Mouse (Mus musculus): ENCODE results near the gene Erlec1. TPM values are rescaled to one million over a fixed set of nuclear protein-coding genes. Genes with fewer than 3 reads are reported as not detected.

The Erlec1 gene
- 10 to 100 TPM; 25.7 to 35.3 TPM for total RNA-seq (2021)
- long read RNA-seq, experiment 1, transcript Erlec1-201 (14 exons, 2,532 nt), result major isoform, 12 of 21 reads
- long read RNA-seq, experiment 1, partial matches to known transcripts, result 2 of 21 reads
- long read RNA-seq, experiment 1, other reads (novel, unspliced or antisense), result 7 of 21 reads
- long read RNA-seq, experiment 2, transcript Erlec1-201 (14 exons, 2,532 nt), result major isoform, 8 of 15 reads
- long read RNA-seq, experiment 2, partial matches to known transcripts, result 5 of 15 reads
- long read RNA-seq, experiment 2, other reads (novel, unspliced or antisense), result 2 of 15 reads

DNA sequence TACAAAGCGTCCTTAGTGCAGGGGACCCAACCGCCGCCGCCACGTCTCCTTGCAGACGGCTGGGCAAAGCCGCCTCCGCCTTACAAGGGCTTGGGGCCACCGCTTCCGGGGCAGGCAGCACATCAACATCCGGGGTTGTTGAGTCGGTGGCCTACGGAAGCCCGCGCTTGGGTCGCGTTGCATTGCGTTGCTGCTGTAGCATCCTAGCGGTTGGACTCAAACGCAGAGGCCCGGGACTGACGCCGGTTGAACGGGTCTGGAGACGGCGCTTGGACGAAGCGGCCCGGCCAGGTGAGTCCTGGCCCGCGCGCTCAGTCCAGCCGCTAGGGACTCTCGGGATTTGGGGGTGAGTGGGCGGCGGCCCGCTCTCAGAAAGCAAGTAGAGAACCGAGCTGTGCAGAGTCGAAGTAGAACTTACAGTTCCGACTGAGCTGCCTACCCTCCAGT is at the start of gene Erlec1:
TSS of gene Erlec1 (minus strand) at position 57 of the 447 bp plus-strand sequence.
- H3K27ac ChIP-seq, result peak within 1 kb of the TSS; percentile 91
- DNase-seq, result peak; percentile 92
- intact Hi-C loops (cut with DNase I), result loop anchor here (5.0 kb wide), 1 partner anchor 33 kb away; the partner anchor contains the start of gene Chac2
- H3K4me3 ChIP-seq, result peak within 1 kb of the TSS; percentile 96
- TF ChIP-seq CTCF (IDR thresholded peaks at IDR 0.05), result peak; percentile 37

DNA sequence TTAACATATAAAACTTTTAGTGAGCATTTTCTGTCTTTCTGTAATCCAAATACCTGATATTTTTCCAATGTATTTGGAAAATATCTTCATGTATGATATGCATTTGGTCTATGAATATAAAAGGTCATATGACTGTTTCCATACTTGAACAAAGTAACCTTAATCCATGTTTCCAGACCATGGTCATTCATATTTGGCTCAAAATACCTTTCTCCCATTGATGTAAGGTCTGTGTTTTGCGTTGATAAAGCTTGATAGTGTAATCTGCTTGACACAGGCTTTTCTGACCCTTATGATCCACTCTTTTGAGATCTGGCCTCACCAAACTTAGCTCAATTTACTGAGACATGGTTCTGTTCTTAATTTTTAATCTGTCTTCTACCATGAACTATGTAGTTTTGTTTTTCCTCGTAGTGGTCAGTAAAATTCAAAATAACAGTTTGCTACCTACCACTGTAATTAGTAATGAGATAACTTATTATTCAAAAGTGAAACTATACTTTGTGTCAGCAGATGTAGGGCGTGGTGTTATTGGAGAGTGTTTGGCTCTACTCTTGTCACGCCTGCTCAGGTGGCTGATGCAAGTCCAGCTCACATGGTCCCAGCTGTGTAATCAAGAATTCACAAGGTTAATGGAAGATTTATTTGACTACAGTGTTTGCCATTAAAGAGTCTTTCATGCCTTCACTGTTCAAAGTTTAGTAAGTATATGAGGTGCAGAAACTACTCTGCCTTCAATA is 47.2 kb upstream of the Erlec1 start:
- no peak for TF ChIP-seq CTCF (IDR thresholded peaks at IDR 0.05)
- DNase-seq, result peak; percentile 21
- no peak overlapping the region for H3K27ac ChIP-seq

DNA sequence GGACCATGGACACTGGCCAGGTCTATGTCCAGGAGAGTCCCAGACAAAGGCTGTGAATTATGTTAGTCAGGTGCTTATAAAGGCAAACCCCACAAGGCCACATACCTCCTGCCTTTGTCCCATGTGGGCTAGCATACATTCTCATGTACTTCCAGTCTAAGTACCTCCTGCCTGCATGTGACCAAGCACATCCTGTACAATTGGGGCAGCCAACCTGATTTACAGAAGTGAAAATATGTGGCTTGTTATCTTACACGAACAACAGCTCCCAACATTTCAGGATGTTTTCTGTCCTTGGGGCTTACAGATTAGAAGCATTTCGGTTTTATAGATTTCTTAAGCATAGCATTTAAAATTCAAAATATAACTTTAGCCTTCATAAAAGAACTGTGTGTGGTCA is 45.9 kb upstream of the Erlec1 start:
- no peak for TF ChIP-seq CTCF (IDR thresholded peaks at IDR 0.05)
- no peak for DNase-seq
- intact Hi-C loops (cut with DNase I), result no loop called here
- no peak overlapping the region for H3K27ac ChIP-seq
- H3K4me3 ChIP-seq, result no peak overlapping the region

More for the DNA sequence above, 47.2 kb upstream of the Erlec1 start:
- intact Hi-C loops (cut with DNase I), result no loop called here
- no peak overlapping the region for H3K4me3 ChIP-seq

GRCm38 (mm10) chr11:30998704-30999103 is 44.6 kb upstream of the Erlec1 start:
- intact Hi-C loops (cut with DNase I), result no loop called here
- no peak for DNase-seq
- no peak for TF ChIP-seq CTCF (IDR thresholded peaks at IDR 0.05)
- H3K27ac ChIP-seq, result no peak overlapping the region
- H3K4me3 ChIP-seq, result no peak overlapping the region

DNA sequence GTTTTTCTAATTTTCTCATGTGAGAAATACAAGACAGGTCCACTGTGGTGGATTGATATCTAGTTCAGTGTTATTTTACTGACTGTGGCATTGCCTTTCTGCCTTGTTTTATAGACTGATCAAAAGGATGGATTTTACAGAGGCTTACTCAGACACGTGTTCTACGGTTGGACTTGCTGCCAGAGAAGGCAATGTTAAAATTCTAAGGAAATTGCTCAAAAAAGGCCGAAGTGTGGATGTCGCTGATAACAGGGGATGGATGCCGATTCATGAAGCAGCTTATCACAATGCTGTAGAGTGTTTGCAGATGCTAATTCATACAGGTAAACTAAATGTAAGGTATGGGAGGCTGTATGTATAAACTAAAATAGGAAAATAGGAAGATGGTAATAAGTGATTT is 44.1 kb upstream of the Erlec1 start:
- no peak for DNase-seq
- Histone ChIP-seq H3K4me3 (no peak overlapping the region), H3K27ac (no peak overlapping the region)
- no peak for TF ChIP-seq CTCF (IDR thresholded peaks at IDR 0.05)
- intact Hi-C loops (cut with DNase I), result no loop called here

DNA sequence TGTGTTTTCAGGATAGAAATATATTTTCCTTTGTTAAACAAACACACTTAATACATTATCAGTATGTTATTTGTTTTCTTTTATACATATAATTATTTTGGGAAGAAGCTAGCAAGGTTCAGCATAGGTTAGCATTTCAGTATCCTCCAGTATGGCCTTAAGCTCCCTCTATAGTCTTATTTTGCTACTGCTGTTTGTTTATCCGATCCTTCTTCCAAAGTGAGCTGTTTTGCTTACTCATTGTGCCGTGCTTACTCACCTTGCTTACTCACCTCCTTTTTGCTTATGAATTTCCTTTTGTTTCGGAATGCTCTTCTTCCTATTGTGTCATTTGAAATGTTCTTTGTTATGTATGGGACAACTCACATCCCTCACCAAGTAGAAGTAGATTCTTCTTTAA is 42.5 kb upstream of the Erlec1 start:
- no peak for TF ChIP-seq CTCF (IDR thresholded peaks at IDR 0.05)
- H3K4me3 ChIP-seq, result no peak overlapping the region
- intact Hi-C loops (cut with DNase I), result no loop called here
- no peak for DNase-seq
- H3K27ac ChIP-seq, result no peak overlapping the region

- Histone ChIP-seq H3K27ac (peak overlapping the region; percentile 94), H3K4me3 (peak overlapping the region; percentile 81)
- no peak for DNase-seq
- intact Hi-C loops (cut with DNase I), result loop anchor here (5.0 kb wide), 1 partner anchor 34 kb away; the partner anchor contains the start of gene Erlec1
- TF ChIP-seq CTCF (IDR thresholded peaks at IDR 0.05), result no peak
Measured at GRCm38 (mm10) chr11:30986625-30987017, 32.5 kb upstream of the Erlec1 start.

DNA sequence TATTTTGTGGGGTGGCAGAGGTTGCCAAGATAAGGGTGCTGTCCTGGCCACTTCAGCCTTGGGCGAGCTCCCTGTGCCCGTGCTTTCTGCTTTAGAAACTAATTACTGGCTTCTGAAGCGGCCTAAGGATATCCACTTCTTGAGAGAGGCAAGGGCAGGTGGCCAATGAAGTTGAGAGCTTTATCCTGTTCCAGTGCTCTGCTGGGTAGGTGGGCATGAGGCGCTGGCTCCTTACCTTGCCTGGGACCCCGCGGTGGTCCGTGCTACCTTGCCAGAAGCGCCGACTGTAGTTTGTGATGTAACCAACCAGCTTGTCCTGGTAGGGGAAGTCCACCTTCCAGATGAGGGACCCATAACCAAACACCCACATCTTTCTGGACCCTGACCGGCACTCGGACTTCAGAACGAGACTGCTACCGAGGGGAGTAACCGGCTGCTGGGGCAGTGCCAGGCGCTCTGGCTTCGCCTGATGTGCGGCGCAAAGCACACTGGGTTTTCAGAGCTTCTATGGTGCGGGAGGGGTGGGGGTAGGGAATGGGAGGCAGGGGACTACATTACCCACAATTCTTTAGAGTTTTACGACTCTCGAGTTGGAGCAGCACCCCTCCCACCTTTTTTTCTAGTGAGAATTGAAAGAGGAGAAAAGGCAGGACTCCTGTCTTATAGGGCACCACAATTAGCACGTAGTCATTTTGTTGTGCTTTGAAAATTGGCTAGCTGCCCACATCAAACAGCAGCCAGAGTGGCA is 31.9 kb upstream of the Erlec1 start, which contains the start of gene Chac2:
TSS of gene Chac2 (minus strand) at position 474 of the 748 bp plus-strand sequence.
- H3K27ac ChIP-seq, result peak within 1 kb of the TSS; percentile 94
- TF ChIP-seq CTCF (IDR thresholded peaks at IDR 0.05), result no peak
- DNase-seq, result peak; percentile 95
- intact Hi-C loops (cut with DNase I), result loop anchor here (5.0 kb wide), 1 partner anchor 34 kb away; the partner anchor contains the start of gene Erlec1
- H3K4me3 ChIP-seq, result peak within 1 kb of the TSS; percentile 81

DNA sequence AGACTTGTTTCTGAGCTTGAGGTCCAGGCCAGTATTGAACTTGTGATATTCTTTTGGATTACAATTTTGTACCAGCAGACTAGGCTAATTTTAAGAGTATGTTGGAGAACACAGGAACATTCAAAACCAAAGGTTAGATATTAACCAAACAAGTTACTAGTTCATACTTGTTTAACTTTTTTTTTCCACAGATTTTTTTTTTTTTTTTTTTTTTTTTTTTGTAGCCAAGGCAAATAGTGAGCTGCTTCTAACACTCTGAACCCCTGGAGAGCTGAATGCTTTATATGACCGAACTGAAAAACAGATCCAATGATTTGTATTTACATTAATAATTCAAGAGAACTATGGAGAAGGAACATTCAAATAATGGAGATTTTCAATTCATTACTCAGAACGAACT is 31.1 kb upstream of the Erlec1 start:
- Histone ChIP-seq H3K4me3 (peak overlapping the region; percentile 81), H3K27ac (peak overlapping the region; percentile 94)
- TF ChIP-seq CTCF (IDR thresholded peaks at IDR 0.05), result no peak
- DNase-seq, result no peak
- intact Hi-C loops (cut with DNase I), result loop anchor here (5.0 kb wide), 1 partner anchor 33 kb away; the partner anchor contains the start of gene Erlec1

GRCm38 (mm10) chr11:30953469-30954154 is 523 bp downstream of the Erlec1 start:
- Histone ChIP-seq H3K27ac (peak overlapping the region; percentile 91), H3K4me3 (peak overlapping the region; percentile 96)
- TF ChIP-seq CTCF (IDR thresholded peaks at IDR 0.05), result no peak
- intact Hi-C loops (cut with DNase I), result loop anchor here (5.0 kb wide), 1 partner anchor 34 kb away; the partner anchor contains the start of gene Chac2
- peak; percentile 61 for DNase-seq

DNA sequence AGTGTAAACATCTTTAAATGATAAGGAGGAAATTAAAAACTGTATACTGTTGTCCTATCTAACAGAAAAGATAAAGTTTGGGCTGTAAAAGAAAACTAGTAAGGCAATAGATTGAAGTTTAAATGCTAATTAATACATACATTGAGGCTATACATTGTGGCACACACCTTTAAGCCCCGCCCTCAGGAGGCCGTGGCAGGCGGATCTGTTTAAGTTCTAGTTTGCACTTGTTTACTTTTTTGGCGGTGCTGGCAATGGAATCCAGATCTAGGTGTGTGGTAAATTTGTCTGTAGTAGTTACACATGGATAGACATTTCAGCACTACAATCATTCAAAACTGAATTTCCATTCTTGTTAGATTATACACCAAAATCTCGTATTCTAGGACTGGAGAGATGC is 1.3 kb downstream of the Erlec1 start:
- no peak for TF ChIP-seq CTCF (IDR thresholded peaks at IDR 0.05)
- DNase-seq, result peak; percentile 17
- H3K4me3 ChIP-seq, result peak overlapping the region; percentile 96
- intact Hi-C loops (cut with DNase I), result loop anchor here (5.0 kb wide), 1 partner anchor 34 kb away; the partner anchor contains the start of gene Chac2
- H3K27ac ChIP-seq, result peak overlapping the region; percentile 91; the same call in 1 of the 2 replicates

GRCm38 (mm10) chr11:30943522-30943921 is 10.6 kb downstream of the Erlec1 start:
- Histone ChIP-seq H3K27ac (no peak overlapping the region), H3K4me3 (no peak overlapping the region)
- no peak for DNase-seq
- intact Hi-C loops (cut with DNase I), result no loop called here
- no peak for TF ChIP-seq CTCF (IDR thresholded peaks at IDR 0.05)
